Mouse (Mus musculus): Measurements from ENCODE around the gene Dbx1. TPM values are rescaled to one million over a fixed set of nuclear protein-coding genes. Genes with fewer than 3 reads are reported as not detected.

Dbx1 gene
- not detected for total RNA-seq (2021)
- long read RNA-seq, experiment 1, result 0 reads
- long read RNA-seq, experiment 2, result 0 reads

GRCm38 (mm10) chr7:49636491-49637115 lies at the start of gene Dbx1:
TSS of gene Dbx1 (minus strand) at chr7:49636849.
- no peak for DNase-seq

GRCm38 (mm10) chr7:49678826-49679377 lies 42.3 kb upstream of the Dbx1 start:
- DNase-seq, result no peak

- no peak for DNase-seq
These were observed 41.6 kb upstream of the Dbx1 start for GRCm38 (mm10) chr7:49678100-49678825.

GRCm38 (mm10) chr7:49677166-49677565 lies 40.5 kb upstream of the Dbx1 start:
- DNase-seq, result no peak

GRCm38 (mm10) chr7:49676627-49677026 lies 40.0 kb upstream of the Dbx1 start:
- DNase-seq, result no peak

GRCm38 (mm10) chr7:49668260-49668857 lies 31.7 kb upstream of the Dbx1 start:
- DNase-seq, result no peak

- DNase-seq, result no peak
These were observed 26.9 kb upstream of the Dbx1 start for GRCm38 (mm10) chr7:49663575-49663974.

- DNase-seq, result no peak
These were observed 25.9 kb upstream of the Dbx1 start for GRCm38 (mm10) chr7:49662492-49663026.

- no peak for DNase-seq
These were observed 25.3 kb upstream of the Dbx1 start for GRCm38 (mm10) chr7:49661811-49662491.

- DNase-seq, result no peak
These were observed 4.2 kb upstream of the Dbx1 start for GRCm38 (mm10) chr7:49640709-49641305.

- DNase-seq, result no peak
These were observed 3.4 kb upstream of the Dbx1 start for GRCm38 (mm10) chr7:49639864-49640708.

GRCm38 (mm10) chr7:49638941-49639776 lies 2.5 kb upstream of the Dbx1 start:
- no peak for DNase-seq

- DNase-seq, result no peak
These were observed 1.4 kb upstream of the Dbx1 start for GRCm38 (mm10) chr7:49637851-49638663.

- DNase-seq, result no peak
These were observed 632 bp upstream of the Dbx1 start for GRCm38 (mm10) chr7:49637281-49637680.

GRCm38 (mm10) chr7:49635971-49636370 lies 678 bp downstream of the Dbx1 start:
- no peak for DNase-seq

GRCm38 (mm10) chr7:49635074-49635621 lies 1.5 kb downstream of the Dbx1 start:
- no peak for DNase-seq

- DNase-seq, result no peak
These were observed 2.2 kb downstream of the Dbx1 start for GRCm38 (mm10) chr7:49634291-49635073.
